In the genomic region with DNA sequence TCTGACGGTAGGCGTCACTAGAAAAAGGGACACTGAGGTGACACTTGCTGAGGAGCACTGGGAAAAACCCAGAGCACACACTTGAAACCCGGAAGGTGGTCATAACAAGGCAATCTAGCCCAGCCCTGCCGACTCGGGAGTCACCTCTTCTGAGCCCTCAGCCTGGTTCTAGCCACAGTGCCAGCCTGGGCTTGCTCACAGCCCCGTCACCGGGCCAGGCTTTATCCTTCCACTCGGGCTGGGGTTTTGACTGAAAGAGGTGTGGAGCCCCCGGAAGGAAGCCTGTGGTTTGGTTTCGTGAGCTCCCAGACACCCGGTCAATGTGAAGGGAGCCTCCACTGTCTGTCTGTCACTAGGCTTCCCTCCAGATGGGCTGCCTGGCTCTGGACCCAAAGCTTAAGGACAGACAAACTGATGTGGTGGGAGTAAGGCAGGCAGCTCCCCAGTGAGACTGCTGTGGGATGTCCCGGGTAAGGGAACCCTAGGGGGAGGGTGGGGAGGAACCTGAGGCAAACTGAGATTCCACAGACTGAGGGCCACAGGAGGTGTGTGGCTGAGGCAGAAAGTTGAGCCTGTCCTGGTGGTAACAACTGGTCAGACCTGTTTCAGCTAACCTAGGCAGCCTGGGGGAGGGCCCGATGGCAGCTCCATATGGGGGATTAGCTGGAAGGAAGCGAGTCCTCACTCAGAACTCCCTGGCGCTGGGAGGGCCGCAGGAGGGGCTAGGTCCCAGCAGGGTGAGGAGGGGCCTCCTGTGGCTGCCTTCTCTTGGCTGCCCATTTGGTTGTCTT, we compare ENCODE assay signal across 9 mouse cellular contexts. TPM values are rescaled to one million over a fixed set of nuclear protein-coding genes. Genes with fewer than 3 reads are reported as not detected.
DNase-seq lines count a peak whose midpoint lies in the region; ATAC-seq lines count a peak whose summit lies in the region.
"Had no signal": no experiment of that assay in that cellular context is flagged by ENCODE, and none has a peak within 500 bp of the region (broad histone marks: within the 10 kb centered on the region; RNA-seq: fewer than 3 reads in every experiment).

No protein-coding gene starts in this region.

- 7% methylated on average over 16 of the region's 16 CpGs for WGBS in embryonic facial prominence, embryonic 10.5 days
- WGBS in limb, embryonic 12.5 days, result 9% methylated on average over 16 of the region's 16 CpGs
- 19% methylated on average over 16 of the region's 16 CpGs for WGBS in stomach, embryonic 14.5 days

- H3K9ac ChIP-seq in limb, embryonic 12.5 days (replicated peaks), result no peak overlapping the region; the same call in 1 of the 2 replicates
- H3K9ac ChIP-seq in stomach, embryonic 14.5 days (replicated peaks; ENCODE audit: low read depth, low read length), result no peak overlapping the region
- H3K9ac ChIP-seq: midbrain, embryonic 12.5 days had no signal

- no peaks in the 10 kb centered on the region for H3K9me3 ChIP-seq in embryonic facial prominence, embryonic 10.5 days
- H3K9me3 ChIP-seq in limb, embryonic 12.5 days, result no peaks in the 10 kb centered on the region
- H3K9me3 ChIP-seq in stomach, embryonic 14.5 days (ENCODE audit: control insufficient read depth, low read depth, low read length), result no peaks in the 10 kb centered on the region
- H3K9me3 ChIP-seq: midbrain, embryonic 12.5 days had no signal

- peaks cover 71% of the 10 kb centered on the region for H3K27me3 ChIP-seq in embryonic facial prominence, embryonic 10.5 days (replicated peaks; ENCODE audit: low read depth, poor library complexity, severe bottlenecking)
- peaks cover 32% of the 10 kb centered on the region for H3K27me3 ChIP-seq in limb, embryonic 12.5 days
- H3K27me3 ChIP-seq in stomach, embryonic 14.5 days (ENCODE audit: control insufficient read depth, insufficient read depth, low read length), result no peaks in the 10 kb centered on the region

- H3K4me2 ChIP-seq in limb, embryonic 12.5 days, result peak overlapping the region; percentile 31; the same call in 1 of the 2 replicates
- H3K4me2 ChIP-seq in stomach, embryonic 14.5 days (replicated peaks; ENCODE audit: low read depth, low read length), result peak overlapping the region; percentile 34
- H3K4me2 ChIP-seq: midbrain, embryonic 12.5 days had no signal

- intact Hi-C loops in left cerebral cortex, postnatal 14 days (cut with DNase I), result no loop called here

- DNase-seq in kidney, adult 11 months, result peak; percentile 61
- DNase-seq in kidney, adult 18-20 months, result no peak
- peak; percentile 71 for DNase-seq in embryonic facial prominence, embryonic 10.5 days (ENCODE audit: low spot score)
- DNase-seq in spleen, adult 12 weeks (ENCODE audit: low spot score), result no peak
- DNase-seq in left cerebral cortex, postnatal 14 days (ENCODE audit: low spot score in 2 of 2), result no peak

- H3K36me3 ChIP-seq in embryonic facial prominence, embryonic 10.5 days (replicated peaks), result no peaks in the 10 kb centered on the region
- no peaks in the 10 kb centered on the region for H3K36me3 ChIP-seq in limb, embryonic 12.5 days
- H3K36me3 ChIP-seq in stomach, embryonic 14.5 days (ENCODE audit: control insufficient read depth, insufficient read depth, low read length), result no peaks in the 10 kb centered on the region
- H3K36me3 ChIP-seq: midbrain, embryonic 12.5 days had no signal

- peak overlapping the region; percentile 8 for H3K4me3 ChIP-seq in embryonic facial prominence, embryonic 10.5 days
- no peak overlapping the region for H3K4me3 ChIP-seq in limb, embryonic 12.5 days (replicated peaks)
- no peak overlapping the region for H3K4me3 ChIP-seq in stomach, embryonic 14.5 days (ENCODE audit: low read depth, low read length)
- H3K4me3 ChIP-seq: midbrain, embryonic 12.5 days had no signal

- H3K4me1 ChIP-seq in embryonic facial prominence, embryonic 10.5 days, result peaks cover 78% of the 10 kb centered on the region
- H3K4me1 ChIP-seq in limb, embryonic 12.5 days (replicated peaks), result peaks cover 77% of the 10 kb centered on the region
- H3K4me1 ChIP-seq in stomach, embryonic 14.5 days (ENCODE audit: control insufficient read depth, insufficient read depth, low read length), result peaks cover 68% of the 10 kb centered on the region

- peak overlapping the region; percentile 54 for H3K27ac ChIP-seq in embryonic facial prominence, embryonic 10.5 days (replicated peaks)
- 0 out of 2 replicates have a peak overlapping the region, but pooled peaks have one; percentile 1 for H3K27ac ChIP-seq in limb, embryonic 12.5 days
- peak overlapping the region; percentile 83 for H3K27ac ChIP-seq in stomach, embryonic 14.5 days (ENCODE audit: low read length)
- H3K27ac ChIP-seq: midbrain, embryonic 12.5 days had no signal

- no peak for ATAC-seq in limb, embryonic 12.5 days (ENCODE audit: insufficient number of reproducible peaks, insufficient read depth, low FRiP score, low TSS enrichment, low read depth)
- peak; percentile 77 for ATAC-seq in stomach, embryonic 14.5 days (ENCODE audit: insufficient number of reproducible peaks, insufficient read depth, low FRiP score, low read depth)
- no peak for ATAC-seq in erythroblast, adult 5-6 weeks (replicated peaks; ENCODE audit: low FRiP score, poor library complexity, severe bottlenecking)

RNA-seq across cellular contexts. Expression of gene Slc9a3r1, which starts 10.6 kb away (rescaled TPM):
- polyA plus RNA-seq in embryonic facial prominence, embryonic 10.5 days (2016; fragmentation: Nextera tagmentation; extraction: Ambion mirVana), result 39.2 and 42.5 TPM in 2 replicates
- 23.9 and 25.0 TPM in 2 replicates for polyA plus RNA-seq in limb, embryonic 12.5 days (2016; fragmentation: Nextera tagmentation; extraction: Ambion mirVana)
- 105 and 114 TPM in 2 replicates for polyA plus RNA-seq in stomach, embryonic 14.5 days (2014; fragmentation: Nextera tagmentation; extraction: Ambion mirVana)
- total RNA-seq in left cerebral cortex, postnatal 14 days (2021), result 10 to 100 TPM; 76.2 to 83.0 TPM
- total RNA-seq in erythroblast, adult 5-6 weeks (2015; ENCODE audit: low replicate concordance), result 22.2 and 22.5 TPM in 2 replicates
- total RNA-seq in erythroblast, adult 5-6 weeks (2017; ENCODE audit: low replicate concordance), result 17.7 and 19.1 TPM in 2 replicates

RNA-seq across cellular contexts. Expression of gene Tmem104, which starts 13.5 kb away (rescaled TPM):
- polyA plus RNA-seq in embryonic facial prominence, embryonic 10.5 days (2016; fragmentation: Nextera tagmentation; extraction: Ambion mirVana), result 10.1 and 10.3 TPM in 2 replicates
- 5.8 and 8.2 TPM in 2 replicates for polyA plus RNA-seq in limb, embryonic 12.5 days (2016; fragmentation: Nextera tagmentation; extraction: Ambion mirVana)
- polyA plus RNA-seq in stomach, embryonic 14.5 days (2014; fragmentation: Nextera tagmentation; extraction: Ambion mirVana), result 10.5 and 13.2 TPM in 2 replicates
- 10 to 100 TPM; 15.1 to 18.7 TPM for total RNA-seq in left cerebral cortex, postnatal 14 days (2021)
- 4.6 and 5.2 TPM in 2 replicates for total RNA-seq in erythroblast, adult 5-6 weeks (2015; ENCODE audit: low replicate concordance)
- 0.85 and 1.5 TPM in 2 replicates for total RNA-seq in erythroblast, adult 5-6 weeks (2017; ENCODE audit: low replicate concordance)

RNA-seq across cellular contexts. Expression of gene Nat9, which starts 13.9 kb away (rescaled TPM):
- 18.2 and 18.4 TPM in 2 replicates for polyA plus RNA-seq in embryonic facial prominence, embryonic 10.5 days (2016; fragmentation: Nextera tagmentation; extraction: Ambion mirVana)
- 17.8 and 23.6 TPM in 2 replicates for polyA plus RNA-seq in limb, embryonic 12.5 days (2016; fragmentation: Nextera tagmentation; extraction: Ambion mirVana)
- polyA plus RNA-seq in stomach, embryonic 14.5 days (2014; fragmentation: Nextera tagmentation; extraction: Ambion mirVana), result 18.3 and 20.1 TPM in 2 replicates
- total RNA-seq in left cerebral cortex, postnatal 14 days (2021), result 10 to 100 TPM; 16.1 to 16.3 TPM
- 3.1 and 8.8 TPM in 2 replicates for total RNA-seq in erythroblast, adult 5-6 weeks (2015; ENCODE audit: low replicate concordance)
- 8.8 and 10.5 TPM in 2 replicates for total RNA-seq in erythroblast, adult 5-6 weeks (2017; ENCODE audit: low replicate concordance)

RNA-seq across cellular contexts. Expression of gene Cd300lf, which starts 40.0 kb away (rescaled TPM):
- polyA plus RNA-seq in embryonic facial prominence, embryonic 10.5 days (2016; fragmentation: Nextera tagmentation; extraction: Ambion mirVana), result 0.19 TPM in 1 of 2 replicates, not detected in the other
- polyA plus RNA-seq in limb, embryonic 12.5 days (2016; fragmentation: Nextera tagmentation; extraction: Ambion mirVana), result 0.26 TPM in 2 replicates
- polyA plus RNA-seq in stomach, embryonic 14.5 days (2014; fragmentation: Nextera tagmentation; extraction: Ambion mirVana), result 0.33 and 0.48 TPM in 2 replicates
- under 1 TPM; 0.59 to 0.62 TPM for total RNA-seq in left cerebral cortex, postnatal 14 days (2021)
- total RNA-seq in erythroblast, adult 5-6 weeks (2015; ENCODE audit: low replicate concordance), result 6.3 and 17.3 TPM in 2 replicates
- 11.3 and 13.7 TPM in 2 replicates for total RNA-seq in erythroblast, adult 5-6 weeks (2017; ENCODE audit: low replicate concordance)

Comparison
In these comparisons a context has a peak if more than half of its experiments do, and no peak if none do; other contexts are left out.
1. DNase-seq: peak in kidney, adult 11 months (single experiment) and embryonic facial prominence, embryonic 10.5 days (single experiment); none in kidney, adult 18-20 months (single experiment), spleen, adult 12 weeks (single experiment) and left cerebral cortex, postnatal 14 days (0 of 2).
2. H3K27ac ChIP-seq: peak in every context shown above with its lines; median percentile 83 in stomach, embryonic 14.5 days; 54 in embryonic facial prominence, embryonic 10.5 days; 1 in limb, embryonic 12.5 days.